Mouse (Mus musculus) G1E (cell line): ENCODE data around the gene Ubr4.

Source experiments
- CTCF ChIP-seq: IDR thresholded peaks from 2 replicates; pipeline ENCODE4 v1.5.1; 2012; ENCODE audit warnings: low read depth, low read length, inconsistent platforms, mixed read lengths
- GATA1 ChIP-seq: IDR thresholded peaks from 2 replicates; pipeline ENCODE4 v1.6.1; 2012; ENCODE audit warnings: borderline replicate concordance, low read length, inconsistent platforms, mixed read lengths
- GATA2 ChIP-seq: IDR thresholded peaks from 2 replicates; pipeline ENCODE4 v1.6.1; 2012; ENCODE audit warnings: low read depth, low read length, inconsistent platforms, borderline replicate concordance
- TAL1 ChIP-seq: conservative IDR thresholded peaks from 2 replicates; pipeline ENCODE4 v1.6.1; 2012; ENCODE audit warnings: low read depth, low read length, inconsistent platforms, mixed read lengths

- TF ChIP-seq CTCF (no peak), TAL1 (no peak), GATA1 (no peak), GATA2 (no peak)
These were observed 94.6 kb downstream of the Ubr4 start for GRCm38 (mm10) chr4:139446731-139447675.
